Mouse (Mus musculus) MEL (cell line): ENCODE results near the gene Myof.

ENCODE experiments used
- CHD2 ChIP-seq: IDR thresholded peaks from 2 replicates; pipeline ENCODE4 v1.6.1; 2011; ENCODE audit warnings: low read length, improper control_type of control experiment
- CTCF ChIP-seq, 3 experiments: IDR thresholded peaks in 2 of 3; conservative IDR thresholded peaks in 1 of 3; 2 replicates each; pipeline ENCODE4 v1.5.1; 2011 to 2012; ENCODE audit warnings: low read length in 3 of 3, low read depth in 2 of 3, mild to moderate bottlenecking in 2 of 3, improper control_type of control experiment in 1 of 3, inconsistent platforms in 1 of 3, mixed read lengths in 1 of 3, moderate library complexity in 1 of 3; ENCODE audit not compliant: control insufficient read depth in 1 of 3, insufficient read depth in 1 of 3, poor library complexity in 1 of 3, severe bottlenecking in 1 of 3
- E2F4 ChIP-seq: IDR thresholded peaks from 2 replicates; pipeline ENCODE4 v1.6.1; 2011; ENCODE audit warnings: low read depth, low read length, improper control_type of control experiment, borderline replicate concordance
- ETS1 ChIP-seq: IDR thresholded peaks from 2 replicates; pipeline ENCODE4 v1.6.1; 2012; ENCODE audit warnings: low read depth, mild to moderate bottlenecking, inconsistent platforms, low read length, improper control_type of control experiment, moderate library complexity
- POLR2A ChIP-seq, 2 experiments: IDR thresholded peaks; 2 replicates each; pipeline ENCODE4 v1.6.1; 2011 to 2012; ENCODE audit warnings: low read length in 2 of 2, mild to moderate bottlenecking in 2 of 2, control low read depth in 1 of 2, improper control_type of control experiment in 1 of 2, low read depth in 1 of 2, moderate library complexity in 1 of 2; ENCODE audit not compliant: control insufficient read depth in 1 of 2, insufficient read depth in 1 of 2, poor library complexity in 1 of 2
- ZC3H11A ChIP-seq: IDR thresholded peaks from 2 replicates; pipeline ENCODE4 v1.6.1; 2012; ENCODE audit warnings: low read depth, mild to moderate bottlenecking, inconsistent platforms, low read length, improper control_type of control experiment

DNA sequence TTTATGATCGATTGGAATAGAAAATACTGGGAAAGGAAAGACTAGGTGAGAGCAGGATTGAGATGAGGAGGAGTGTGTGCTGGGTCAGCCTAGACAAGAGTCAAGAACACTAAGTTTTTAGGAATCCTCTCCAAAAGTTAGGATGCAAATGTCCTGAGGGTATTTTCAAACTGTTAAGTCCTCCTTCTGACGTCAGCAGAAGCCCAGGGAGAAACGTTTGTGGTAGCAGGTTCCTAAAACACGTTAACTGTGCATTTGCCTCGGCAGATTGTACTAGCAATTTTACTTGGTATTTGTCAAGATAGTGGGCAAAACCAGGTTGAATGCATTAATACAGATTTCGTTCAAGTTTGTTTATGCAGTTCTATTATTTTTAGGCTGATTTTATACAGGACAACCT lies 12.4 kb upstream of the Myof start:
- TF ChIP-seq POLR2A (IDR thresholded peaks at IDR 0.05; ENCODE audit: control insufficient read depth in 1 of 2, insufficient read depth in 1 of 2, low read depth in 1 of 2, low read length in 2 of 2, poor library complexity in 1 of 2) (no peak), CHD2 (no peak), ZC3H11A (no peak), ETS1 (no peak), E2F4 (no peak), CTCF (IDR thresholded peaks at IDR 0.05 in 2 of 3, conservative IDR thresholded peaks at IDR 0.05 in 1 of 3; ENCODE audit: control insufficient read depth in 1 of 3, insufficient read depth in 1 of 3, low read depth in 2 of 3, low read length in 3 of 3, poor library complexity in 1 of 3, severe bottlenecking in 1 of 3) (no peak)
